Mouse (Mus musculus) hindbrain, embryonic 12.5 days (tissue): ENCODE measurements around the gene Ppm1l. TPM values are rescaled to one million over a fixed set of nuclear protein-coding genes. Genes with fewer than 3 reads are reported as not detected.

Experiments used
- ATAC-seq: fragments of 200-750 bp; cut with Nextera tagmentation; 2 replicates; pipeline ENCODE4 v1.8.0; 2017; ENCODE audit warnings: moderate TSS enrichment; ENCODE audit not compliant: low FRiP score
- H3K27ac ChIP-seq: fragments of 300-500 bp; sonication (generic); 2 replicates; pipeline ENCODE4 v1.5.1; 2016; ENCODE audit warnings: mild to moderate bottlenecking
- H3K27me3 ChIP-seq: fragments of 300-500 bp; sonication (generic); 2 replicates; pipeline ENCODE4 v1.6.1; 2016; ENCODE audit warnings: mild to moderate bottlenecking
- H3K36me3 ChIP-seq: fragments of 300-500 bp; sonication (generic); 2 replicates; pipeline ENCODE4 v1.6.1; 2016; ENCODE audit warnings: mild to moderate bottlenecking
- H3K4me1 ChIP-seq: fragments of 300-500 bp; sonication (generic); 2 replicates; pipeline ENCODE4 v1.6.1; 2016
- H3K4me2 ChIP-seq: fragments of 300-500 bp; sonication (generic); replicated peaks from 2 replicates; pipeline ENCODE4 v1.6.1; 2016; ENCODE audit warnings: mild to moderate bottlenecking
- H3K4me3 ChIP-seq: fragments of 300-500 bp; sonication (generic); 2 replicates; pipeline ENCODE4 v1.5.1; 2016; ENCODE audit warnings: mild to moderate bottlenecking
- H3K9ac ChIP-seq: fragments of 300-500 bp; sonication (generic); 2 replicates; pipeline ENCODE4 v1.6.1; 2016; ENCODE audit warnings: mild to moderate bottlenecking, moderate library complexity
- H3K9me3 ChIP-seq: fragments of 300-500 bp; sonication (generic); replicated peaks from 2 replicates; pipeline ENCODE4 v1.6.1; 2016; ENCODE audit warnings: mild to moderate bottlenecking
- WGBS: fragments of 180-500 bp; shearing (Covaris S2); methylation state at CpG from one replicate; pipeline ENCODE4 v1.1.7; 2016; 5-methylcytosine and 5-hydroxymethylcytosine counted together
- polyA plus RNA-seq: library from polyadenylated mRNA; unstranded; fragments of >200 nt; fragmentation: Nextera tagmentation; extraction: Ambion mirVana; gene quantifications from 2 replicates; pipeline ENCODE4 v1.2.1, GENCODE M21; 2016

Ppm1l gene
- polyA plus RNA-seq, 1 experiment from 2014 or later = 23.3 TPM

DNA sequence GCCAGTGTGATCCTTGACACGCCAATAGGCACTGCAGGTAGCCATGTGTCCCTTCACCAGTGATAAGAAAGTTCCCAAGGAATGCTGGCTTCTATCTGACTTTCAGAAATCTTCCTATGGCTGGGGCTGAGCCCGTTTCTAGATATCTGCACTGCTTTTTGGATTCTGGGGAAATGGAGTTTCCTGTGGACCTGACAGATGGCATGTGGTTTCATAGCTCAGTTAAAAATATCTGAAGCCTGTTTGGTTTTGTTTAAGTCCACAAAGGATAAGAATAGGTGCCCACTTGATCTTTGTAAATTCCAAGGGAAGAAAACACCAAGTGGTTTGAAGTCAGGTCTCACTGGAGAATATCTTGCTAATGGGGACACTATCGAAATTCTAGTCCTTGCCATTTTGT is 173.0 kb downstream of the Ppm1l start:
- Histone ChIP-seq H3K36me3 (no peaks in the 10 kb centered on the region), H3K9me3 (no peaks in the 10 kb centered on the region), H3K27ac (no peak overlapping the region), H3K9ac (no peak overlapping the region), H3K4me1 (0 out of 2 replicates have a peak, but pooled peaks cover 2% of the 10 kb centered on the region), H3K4me2 (no peak overlapping the region), H3K4me3 (no peak overlapping the region), H3K27me3 (no peaks in the 10 kb centered on the region)
- 90% methylated on average over 3 of the region's 3 CpGs for WGBS
- ATAC-seq = no peak

DNA sequence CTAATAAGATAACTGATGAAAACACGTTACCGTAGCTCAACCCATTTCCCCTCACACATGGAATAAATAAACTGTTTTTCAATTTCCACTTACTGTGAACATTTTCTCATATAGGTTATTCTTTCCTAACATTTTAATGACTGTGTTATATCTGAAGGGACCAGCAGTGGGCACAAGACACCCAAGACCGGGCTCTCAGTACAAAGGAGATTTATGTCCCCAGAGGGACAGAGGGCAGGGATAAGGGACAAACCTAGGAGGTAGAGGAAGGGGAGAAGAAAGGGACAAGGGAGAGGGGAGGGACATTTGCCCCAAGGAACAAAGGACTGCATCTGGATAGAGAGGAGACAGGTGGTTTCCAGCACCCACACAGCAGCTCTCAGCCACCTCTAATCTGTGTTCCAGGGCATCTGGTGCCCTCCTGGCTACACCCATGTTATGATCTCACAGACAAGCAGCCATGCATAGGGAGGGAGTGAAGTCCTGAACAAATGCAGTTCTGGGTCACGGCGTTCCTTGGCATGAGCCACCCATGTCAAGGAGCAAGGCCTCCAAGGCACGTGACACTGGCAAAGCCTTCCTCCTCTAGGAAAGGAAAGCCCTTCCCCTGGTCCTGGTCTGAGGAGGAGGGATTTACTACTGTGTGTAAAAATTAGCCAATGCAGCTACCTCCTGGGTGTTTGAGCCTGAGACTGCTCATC is 174.5 kb downstream of the Ppm1l start:
- H3K4me2 ChIP-seq = no peak overlapping the region
- no peak for ATAC-seq
- no peak overlapping the region for H3K4me3 ChIP-seq
- no peaks in the 10 kb centered on the region for H3K27me3 ChIP-seq
- 0 out of 2 replicates have a peak, but pooled peaks cover 2% of the 10 kb centered on the region for H3K4me1 ChIP-seq
- WGBS = 89% methylated on average over 6 of the region's 6 CpGs
- no peak overlapping the region for H3K9ac ChIP-seq
- no peaks in the 10 kb centered on the region for H3K9me3 ChIP-seq
- no peak overlapping the region for H3K27ac ChIP-seq
- no peaks in the 10 kb centered on the region for H3K36me3 ChIP-seq

DNA sequence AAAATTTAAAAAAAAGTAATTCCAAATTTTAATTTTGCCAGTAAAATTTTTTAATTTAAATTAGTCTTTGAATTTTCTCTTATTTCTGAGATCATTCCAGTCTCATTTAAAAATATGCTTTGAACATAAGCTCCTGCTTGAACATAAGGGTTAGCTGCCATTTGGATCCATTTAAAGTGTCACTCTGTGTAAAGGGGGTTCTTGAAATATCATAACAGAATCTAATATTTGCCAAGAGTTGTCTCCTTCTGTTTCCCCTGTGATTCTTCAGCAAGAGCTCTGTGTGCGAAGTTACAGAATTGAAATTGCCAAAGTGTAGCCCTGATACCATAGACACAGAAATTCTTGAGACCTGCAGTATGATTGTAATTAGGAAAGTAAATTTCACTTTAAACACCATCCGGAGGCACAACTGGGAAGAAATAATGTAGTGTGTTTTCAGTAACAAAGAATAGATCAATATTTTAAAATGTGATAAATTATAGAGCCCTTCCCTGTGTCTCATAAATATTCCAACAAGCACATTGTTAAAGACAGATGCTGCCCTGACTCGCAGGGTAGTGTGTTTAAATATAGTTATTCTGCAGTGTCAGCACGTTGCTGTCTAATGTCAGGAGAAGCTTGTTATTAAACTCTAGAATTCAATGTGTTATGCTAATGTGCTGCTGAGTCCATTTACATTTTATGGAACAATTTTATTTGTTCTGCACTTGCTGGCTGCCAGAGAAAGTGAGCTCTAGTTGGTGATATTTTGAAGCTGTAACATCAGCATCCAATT is 177.8 kb downstream of the Ppm1l start:
- no peak overlapping the region for H3K4me3 ChIP-seq
- no peaks in the 10 kb centered on the region for H3K9me3 ChIP-seq
- 64% methylated on average over 4 of the region's 4 CpGs for WGBS
- 0 out of 2 replicates have a peak, but pooled peaks cover 2% of the 10 kb centered on the region for H3K4me1 ChIP-seq
- no peaks in the 10 kb centered on the region for H3K36me3 ChIP-seq
- no peak for ATAC-seq
- no peak overlapping the region for H3K4me2 ChIP-seq
- no peak overlapping the region for H3K9ac ChIP-seq
- H3K27ac ChIP-seq = no peak overlapping the region
- H3K27me3 ChIP-seq = no peaks in the 10 kb centered on the region

DNA sequence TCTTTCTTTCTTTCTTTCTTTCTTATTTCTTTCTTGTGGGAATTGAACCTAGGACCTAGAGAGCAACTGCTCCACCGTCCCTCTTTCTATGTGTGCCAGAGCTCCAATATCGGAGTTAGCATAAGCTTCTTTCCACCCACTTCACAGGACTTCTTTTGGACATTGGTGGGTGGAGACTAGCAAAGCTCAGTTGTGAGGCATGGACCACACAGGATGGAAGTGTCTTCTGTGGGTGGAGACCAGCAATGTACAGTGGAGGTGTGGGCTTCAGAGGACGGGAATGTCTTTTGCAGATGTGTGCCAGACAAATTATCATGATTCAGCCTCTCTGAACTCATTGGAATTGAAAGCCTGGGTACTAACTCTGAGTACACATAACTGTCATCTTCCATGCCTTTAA is 180.5 kb downstream of the Ppm1l start:
- no peak for ATAC-seq
- Histone ChIP-seq H3K27ac (no peak overlapping the region), H3K9me3 (no peaks in the 10 kb centered on the region), H3K27me3 (no peaks in the 10 kb centered on the region), H3K9ac (no peak overlapping the region), H3K4me3 (no peak overlapping the region), H3K36me3 (no peaks in the 10 kb centered on the region), H3K4me1 (peaks cover 8% of the 10 kb centered on the region; the same call in 1 of the 2 replicates), H3K4me2 (no peak overlapping the region)
- 88% methylated on average over 3 of the region's 3 CpGs for WGBS

DNA sequence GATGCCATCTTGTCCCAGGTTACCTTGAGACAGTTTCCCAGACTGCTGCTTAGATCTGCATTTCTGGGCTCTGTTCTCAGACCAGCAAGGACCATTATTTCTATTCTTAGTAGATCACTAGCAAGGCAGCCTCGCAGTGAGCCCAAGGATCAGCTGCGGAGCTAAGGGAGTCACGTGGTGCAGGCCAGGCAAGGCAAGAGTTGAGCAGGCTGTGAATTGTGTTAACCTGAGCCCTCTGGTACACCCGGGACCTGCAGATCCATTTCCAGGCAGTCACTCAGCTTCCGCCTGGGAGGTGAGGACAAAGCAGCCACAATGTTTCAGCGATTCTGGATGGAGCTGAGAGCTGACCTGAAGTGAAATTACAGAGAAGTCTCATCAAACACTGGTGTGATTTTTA is 185.3 kb downstream of the Ppm1l start:
- Histone ChIP-seq H3K9me3 (no peaks in the 10 kb centered on the region), H3K4me1 (peaks cover 10% of the 10 kb centered on the region; the same call in 1 of the 2 replicates), H3K36me3 (no peaks in the 10 kb centered on the region), H3K27ac (peak overlapping the region; percentile 40), H3K27me3 (no peaks in the 10 kb centered on the region), H3K4me3 (no peak overlapping the region), H3K4me2 (no peak overlapping the region), H3K9ac (no peak overlapping the region)
- peak; percentile 74 for ATAC-seq
- 26% methylated on average over 6 of the region's 6 CpGs for WGBS

DNA sequence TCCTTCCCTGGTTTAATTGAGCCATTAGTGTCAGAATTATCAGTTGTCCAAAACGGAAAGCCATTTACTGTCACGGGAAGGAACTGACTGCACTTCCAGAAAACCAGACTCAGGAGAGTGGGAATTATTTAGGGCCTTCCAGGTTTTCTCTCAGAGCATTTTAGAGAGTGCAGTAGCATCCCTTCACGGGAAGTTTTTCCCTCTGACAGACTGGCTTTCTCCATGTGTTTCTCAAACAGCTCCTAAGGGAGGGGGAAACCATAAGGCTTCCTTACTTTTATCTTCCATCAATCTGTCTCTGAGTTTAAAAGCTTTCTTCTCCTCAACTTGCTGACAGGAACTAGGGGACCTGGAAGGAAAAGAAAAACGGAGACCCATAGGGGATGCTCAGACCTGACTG is 185.9 kb downstream of the Ppm1l start:
- H3K27ac ChIP-seq = no peak overlapping the region
- 0 out of 2 replicates have a peak, but pooled peaks have one; percentile 9 for ATAC-seq
- no peaks in the 10 kb centered on the region for H3K36me3 ChIP-seq
- no peak overlapping the region for H3K4me2 ChIP-seq
- no peaks in the 10 kb centered on the region for H3K27me3 ChIP-seq
- no peak overlapping the region for H3K9ac ChIP-seq
- H3K4me3 ChIP-seq = no peak overlapping the region
- H3K4me1 ChIP-seq = peaks cover 10% of the 10 kb centered on the region; the same call in 1 of the 2 replicates
- no peaks in the 10 kb centered on the region for H3K9me3 ChIP-seq
- 53% methylated on average over 4 of the region's 4 CpGs for WGBS

DNA sequence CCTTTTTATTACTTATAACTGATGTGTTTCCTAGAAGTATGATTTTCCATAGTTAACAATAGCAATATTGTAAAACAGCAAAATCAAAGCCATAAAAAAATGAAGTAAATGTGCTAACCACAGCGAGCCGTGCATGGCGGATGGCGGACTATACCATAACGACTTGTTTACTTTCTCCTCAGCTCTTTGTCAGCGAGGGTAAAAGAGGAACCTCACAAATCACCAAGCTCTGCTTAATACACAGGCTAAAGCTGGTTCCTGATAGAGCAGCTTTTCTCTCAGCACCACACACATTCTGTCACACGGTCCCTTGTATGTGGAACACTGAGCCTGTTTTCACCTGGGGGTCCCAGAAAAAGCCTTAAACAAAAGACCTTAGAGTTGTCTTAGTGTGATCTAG is 188.4 kb downstream of the Ppm1l start:
- no peak for ATAC-seq
- 83% methylated on average over 7 of the region's 7 CpGs for WGBS
- no peaks in the 10 kb centered on the region for H3K9me3 ChIP-seq
- H3K9ac ChIP-seq = no peak overlapping the region
- H3K27ac ChIP-seq = no peak overlapping the region
- H3K27me3 ChIP-seq = no peaks in the 10 kb centered on the region
- no peak overlapping the region for H3K4me3 ChIP-seq
- peaks cover 10% of the 10 kb centered on the region; the same call in 1 of the 2 replicates for H3K4me1 ChIP-seq
- H3K4me2 ChIP-seq = no peak overlapping the region
- no peaks in the 10 kb centered on the region for H3K36me3 ChIP-seq

DNA sequence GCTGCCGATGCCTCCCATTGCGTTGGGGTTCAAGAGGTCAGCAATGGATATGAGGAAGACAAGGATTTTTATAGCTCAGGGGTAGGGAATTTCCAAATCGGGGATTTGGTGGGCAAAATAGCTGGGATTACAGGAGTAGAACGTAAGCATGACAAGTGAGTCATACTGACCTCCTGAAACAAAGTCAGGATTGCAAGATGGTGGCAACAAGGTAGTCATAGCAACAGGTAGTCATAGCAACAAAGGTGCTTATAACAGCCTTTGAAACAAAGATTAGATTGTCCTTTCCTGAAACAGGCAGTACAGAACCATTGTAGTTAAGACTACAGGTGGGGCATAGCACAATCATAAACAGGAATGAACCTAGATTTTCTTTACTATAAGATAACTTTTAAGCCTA is 189.7 kb downstream of the Ppm1l start:
- Histone ChIP-seq H3K4me3 (no peak overlapping the region), H3K27ac (no peak overlapping the region), H3K9me3 (no peaks in the 10 kb centered on the region), H3K4me2 (no peak overlapping the region), H3K27me3 (no peaks in the 10 kb centered on the region), H3K9ac (no peak overlapping the region), H3K4me1 (peaks cover 10% of the 10 kb centered on the region; the same call in 1 of the 2 replicates), H3K36me3 (no peaks in the 10 kb centered on the region)
- 88% methylated on average over 4 of the region's 4 CpGs for WGBS
- ATAC-seq = no peak

GRCm38 (mm10) chr3:69509411-69509952 is 192.8 kb downstream of the Ppm1l start:
- Histone ChIP-seq H3K9ac (no peak overlapping the region), H3K4me2 (no peak overlapping the region), H3K27me3 (no peaks in the 10 kb centered on the region), H3K27ac (no peak overlapping the region), H3K9me3 (no peaks in the 10 kb centered on the region), H3K4me1 (no peaks in the 10 kb centered on the region; the same call in 1 of the 2 replicates), H3K36me3 (no peaks in the 10 kb centered on the region), H3K4me3 (no peak overlapping the region)
- 82% methylated on average over 3 of the region's 3 CpGs for WGBS
- ATAC-seq = no peak

GRCm38 (mm10) chr3:69511881-69512280 is 195.2 kb downstream of the Ppm1l start:
- H3K4me1 ChIP-seq = peaks cover 3% of the 10 kb centered on the region
- no peaks in the 10 kb centered on the region for H3K9me3 ChIP-seq
- WGBS = 45% methylated on average over 7 of the region's 7 CpGs
- no peaks in the 10 kb centered on the region for H3K36me3 ChIP-seq
- H3K27ac ChIP-seq = no peak overlapping the region
- no peak overlapping the region for H3K4me3 ChIP-seq
- no peak for ATAC-seq
- H3K27me3 ChIP-seq = no peaks in the 10 kb centered on the region
- H3K4me2 ChIP-seq = no peak overlapping the region
- no peak overlapping the region for H3K9ac ChIP-seq

DNA sequence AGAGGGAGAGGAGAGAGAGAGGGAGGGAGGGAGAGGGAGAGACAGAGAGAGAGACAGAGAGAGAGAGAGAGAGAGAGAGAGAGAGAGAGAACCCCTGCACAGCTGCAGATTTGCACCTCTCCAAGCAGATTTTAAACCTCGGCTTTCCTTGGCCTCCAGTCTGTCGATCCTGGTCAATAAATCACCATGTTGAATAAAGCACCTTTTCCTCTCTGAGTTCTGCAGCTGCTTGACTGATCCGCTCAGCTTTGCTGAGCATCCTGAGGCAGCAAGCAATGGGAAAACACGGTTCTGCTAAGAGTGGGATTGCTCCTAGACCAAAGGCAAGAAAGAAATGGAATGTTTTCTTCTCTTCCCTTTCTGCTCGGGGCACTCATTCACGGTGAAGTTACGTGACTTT is 195.7 kb downstream of the Ppm1l start:
- H3K4me2 ChIP-seq = no peak overlapping the region
- no peak for ATAC-seq
- H3K9ac ChIP-seq = no peak overlapping the region
- no peaks in the 10 kb centered on the region for H3K9me3 ChIP-seq
- WGBS = 56% methylated on average over 7 of the region's 7 CpGs
- H3K4me1 ChIP-seq = peaks cover 3% of the 10 kb centered on the region
- no peak overlapping the region for H3K27ac ChIP-seq
- H3K27me3 ChIP-seq = no peaks in the 10 kb centered on the region
- no peak overlapping the region for H3K4me3 ChIP-seq
- no peaks in the 10 kb centered on the region for H3K36me3 ChIP-seq

DNA sequence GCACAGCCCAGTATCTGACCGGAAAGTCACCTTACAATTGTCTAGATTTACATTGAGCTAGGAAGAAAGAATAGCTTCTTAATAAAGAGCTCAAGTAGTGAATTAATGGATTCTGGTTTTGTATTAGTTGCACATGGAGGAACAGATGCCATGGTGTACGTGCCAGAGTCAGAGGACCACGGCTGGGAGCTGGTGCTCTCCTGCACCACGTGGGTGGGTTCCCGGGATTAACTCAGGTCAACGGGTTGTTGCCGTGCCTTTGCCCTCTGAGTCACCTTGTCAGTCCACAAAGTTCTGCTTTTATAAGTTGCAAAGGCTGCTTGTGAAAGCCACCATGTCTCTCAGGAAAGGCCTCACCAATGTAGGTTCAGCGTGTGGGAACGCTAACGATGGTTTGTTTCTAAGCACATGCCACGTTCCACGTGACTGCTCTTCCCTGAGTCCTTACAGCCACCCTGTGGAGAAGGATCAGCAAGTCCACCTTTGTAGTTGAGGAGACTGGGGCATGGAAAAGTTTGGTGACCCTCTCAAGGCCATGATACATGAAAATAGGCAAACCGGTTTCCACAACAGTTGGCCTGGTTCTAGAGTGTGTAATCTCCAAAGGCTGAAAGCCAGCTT is 199.2 kb downstream of the Ppm1l start:
- no peaks in the 10 kb centered on the region for H3K27me3 ChIP-seq
- no peaks in the 10 kb centered on the region for H3K9me3 ChIP-seq
- H3K4me1 ChIP-seq = peaks cover 17% of the 10 kb centered on the region
- 80% methylated on average over 13 of the region's 13 CpGs for WGBS
- H3K4me3 ChIP-seq = no peak overlapping the region
- H3K27ac ChIP-seq = no peak overlapping the region
- no peak overlapping the region for H3K4me2 ChIP-seq
- H3K36me3 ChIP-seq = no peaks in the 10 kb centered on the region
- no peak overlapping the region for H3K9ac ChIP-seq
- no peak for ATAC-seq
